Mouse (Mus musculus): ENCODE measurements at regions not wholly inside any gene's neighbourhood (a gene's known extent, or its start where the extent isn't known, plus 50 kb on each side); places are given as distances from the start of the nearest gene placed in this dataset.
"Not testable (repeated sequence)": the region's sequence is repeated elsewhere in the genome, so short reads cannot be mapped to it uniquely, and the experiment has no call there.

DNA sequence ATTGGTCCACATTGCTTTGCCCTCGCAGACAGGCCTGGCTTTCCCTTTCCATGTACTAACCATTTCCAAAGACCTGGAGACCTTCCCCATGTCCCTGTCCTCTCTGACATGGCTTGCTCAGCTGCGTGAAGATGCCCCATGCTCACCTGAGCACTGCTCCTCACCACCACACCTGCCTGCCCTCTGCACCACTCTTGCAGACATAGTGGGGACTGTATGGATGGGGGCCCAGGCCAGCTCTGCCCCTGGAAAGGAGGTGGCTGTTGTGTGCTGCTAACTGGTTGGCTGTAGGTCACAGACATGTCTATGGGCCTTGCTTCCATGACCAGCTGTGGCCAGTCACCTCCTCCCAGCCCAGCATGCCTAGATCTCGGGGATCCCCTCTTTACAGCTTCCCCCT is 108.7 kb downstream of the Bod1 start:
- H3K9ac ChIP-seq (replicated peaks), result no peak overlapping the region
- H3K4me2 ChIP-seq, result no peak overlapping the region
- WGBS, result 87% methylated on average over 3 of the region's 3 CpGs
- H3K36me3 ChIP-seq, result no peaks in the 10 kb centered on the region
- H3K27me3 ChIP-seq (replicated peaks), result no peaks in the 10 kb centered on the region
- no peak overlapping the region for H3K4me3 ChIP-seq (replicated peaks)
- no peaks in the 10 kb centered on the region for H3K4me1 ChIP-seq
- no peaks in the 10 kb centered on the region for H3K9me3 ChIP-seq (replicated peaks)
- H3K27ac ChIP-seq (replicated peaks), result no peak overlapping the region
- ATAC-seq (ENCODE audit: low FRiP score), result no peak

DNA sequence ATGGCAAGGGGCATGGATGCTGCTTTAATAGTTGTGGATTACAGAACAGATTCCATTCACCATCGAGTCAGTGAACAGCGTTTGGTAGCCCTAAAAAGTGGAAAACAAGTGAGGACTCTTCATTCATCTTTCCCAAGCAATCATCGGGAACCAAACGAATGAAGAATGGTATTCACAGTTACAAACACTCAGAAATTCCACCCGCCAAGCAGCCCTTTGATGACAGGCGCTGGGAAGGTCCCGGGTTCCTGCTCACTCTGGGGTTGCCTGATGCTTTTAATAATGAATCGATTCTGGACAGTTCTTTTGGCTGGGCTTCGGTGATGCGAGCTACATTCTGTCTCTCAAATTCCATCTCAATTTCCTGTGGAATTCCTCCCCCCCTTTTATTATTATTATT is 110.9 kb downstream of the Bod1 start:
- WGBS, result 91% methylated on average over 10 of the region's 10 CpGs
- Histone ChIP-seq H3K36me3 (no peaks in the 10 kb centered on the region), H3K4me2 (no peak overlapping the region), H3K27me3 (replicated peaks) (no peaks in the 10 kb centered on the region), H3K27ac (replicated peaks) (no peak overlapping the region), H3K4me3 (replicated peaks) (no peak overlapping the region), H3K9ac (replicated peaks) (no peak overlapping the region), H3K4me1 (no peaks in the 10 kb centered on the region), H3K9me3 (replicated peaks) (no peaks in the 10 kb centered on the region)
- ATAC-seq (ENCODE audit: low FRiP score), result no peak

GRCm38 (mm10) chr11:31555042-31555441 is 116.6 kb downstream of the Bod1 start:
- 84% methylated on average over 4 of the region's 4 CpGs for WGBS
- no peaks in the 10 kb centered on the region for H3K9me3 ChIP-seq (replicated peaks)
- no peak overlapping the region for H3K4me3 ChIP-seq (replicated peaks)
- no peaks in the 10 kb centered on the region for H3K27me3 ChIP-seq (replicated peaks)
- no peak overlapping the region for H3K9ac ChIP-seq (replicated peaks)
- no peak for ATAC-seq (ENCODE audit: low FRiP score)
- H3K4me2 ChIP-seq, result no peak overlapping the region
- H3K4me1 ChIP-seq, result no peaks in the 10 kb centered on the region
- H3K27ac ChIP-seq (replicated peaks), result no peak overlapping the region
- no peaks in the 10 kb centered on the region for H3K36me3 ChIP-seq

GRCm38 (mm10) chr11:31551614-31552271 is 119.9 kb downstream of the Bod1 start:
- H3K9me3 ChIP-seq (replicated peaks), result no peaks in the 10 kb centered on the region
- no peak overlapping the region for H3K9ac ChIP-seq (replicated peaks)
- H3K4me1 ChIP-seq, result no peaks in the 10 kb centered on the region
- no peaks in the 10 kb centered on the region for H3K27me3 ChIP-seq (replicated peaks)
- no peak overlapping the region for H3K27ac ChIP-seq (replicated peaks)
- WGBS, result 56% methylated on average over 10 of the region's 10 CpGs
- no peak overlapping the region for H3K4me2 ChIP-seq
- ATAC-seq (ENCODE audit: low FRiP score), result no peak
- no peaks in the 10 kb centered on the region for H3K36me3 ChIP-seq
- H3K4me3 ChIP-seq (replicated peaks), result no peak overlapping the region

DNA sequence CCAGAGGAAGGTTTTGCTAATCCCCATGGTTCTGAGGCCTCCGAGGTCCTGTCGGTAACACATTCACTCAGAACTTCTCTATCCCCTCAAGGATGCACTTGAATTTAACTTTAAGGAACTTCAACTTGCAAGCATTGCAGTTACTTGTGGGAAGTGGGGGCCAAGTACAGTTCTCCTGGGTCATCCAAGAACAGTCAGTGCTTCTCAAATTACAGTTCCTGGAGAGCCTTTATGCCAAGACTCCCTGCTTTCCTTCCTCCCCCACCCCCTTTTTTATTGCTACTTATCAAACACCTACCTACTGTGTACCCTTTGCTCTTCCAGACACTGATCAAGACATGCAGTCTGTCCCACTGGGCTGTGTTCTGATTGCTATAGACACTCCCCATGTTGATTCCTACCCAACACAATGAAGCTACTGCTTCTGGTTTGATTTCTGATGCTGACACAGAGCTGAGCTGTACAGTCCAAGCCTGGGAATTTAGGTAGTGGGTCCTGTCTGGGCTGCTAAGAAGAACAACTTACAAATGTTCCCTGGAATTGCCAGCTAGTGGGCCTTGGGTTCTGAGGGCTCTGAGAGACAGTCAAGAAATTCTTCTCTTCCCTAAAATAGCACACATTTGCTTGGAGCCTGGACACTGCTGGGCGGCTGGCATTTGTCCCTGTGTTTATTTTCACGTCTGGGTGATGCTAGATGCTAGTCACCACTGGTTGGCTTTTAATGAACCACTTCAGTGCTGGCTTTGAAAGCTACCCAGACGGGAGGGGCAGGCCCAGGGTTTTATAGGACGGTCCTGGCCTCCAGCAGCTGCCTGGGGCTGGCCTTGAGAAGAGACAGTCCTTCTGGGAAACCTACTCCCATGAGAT is 120.7 kb downstream of the Bod1 start:
- Histone ChIP-seq H3K9me3 (replicated peaks) (no peaks in the 10 kb centered on the region), H3K9ac (replicated peaks) (no peak overlapping the region), H3K4me1 (no peaks in the 10 kb centered on the region), H3K27me3 (replicated peaks) (no peaks in the 10 kb centered on the region), H3K27ac (replicated peaks) (no peak overlapping the region), H3K4me3 (replicated peaks) (no peak overlapping the region), H3K36me3 (no peaks in the 10 kb centered on the region), H3K4me2 (no peak overlapping the region)
- 60% methylated on average over 6 of the region's 6 CpGs for WGBS
- ATAC-seq (ENCODE audit: low FRiP score), result no peak

DNA sequence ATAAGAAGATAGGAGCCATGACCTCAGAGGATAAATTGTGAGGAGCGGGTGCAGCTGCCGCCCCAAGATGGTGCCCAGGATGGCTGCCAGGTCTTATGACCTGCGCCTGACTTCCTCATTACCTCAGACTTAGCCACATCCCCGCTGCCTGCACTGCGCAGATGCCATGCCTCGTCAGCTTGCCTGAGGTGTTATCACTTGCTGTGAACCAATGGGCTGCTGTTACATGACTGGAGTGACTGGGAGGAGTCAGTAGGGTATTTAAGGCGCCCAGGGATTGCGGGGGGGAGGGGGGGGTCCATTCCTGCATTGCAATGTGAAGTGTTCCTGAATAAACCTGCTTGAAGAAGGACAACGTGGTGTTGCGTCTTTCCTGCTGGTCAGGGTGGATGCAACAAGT is 126.2 kb downstream of the Bod1 start:
- not testable (repeated sequence) for H3K9ac ChIP-seq (replicated peaks); H3K4me1 ChIP-seq; H3K27me3 ChIP-seq (replicated peaks); H3K36me3 ChIP-seq; H3K4me3 ChIP-seq (replicated peaks); H3K4me2 ChIP-seq; H3K27ac ChIP-seq (replicated peaks); H3K9me3 ChIP-seq (replicated peaks); ATAC-seq (ENCODE audit: low FRiP score)
- 92% methylated on average over 10 of the region's 10 CpGs for WGBS

DNA sequence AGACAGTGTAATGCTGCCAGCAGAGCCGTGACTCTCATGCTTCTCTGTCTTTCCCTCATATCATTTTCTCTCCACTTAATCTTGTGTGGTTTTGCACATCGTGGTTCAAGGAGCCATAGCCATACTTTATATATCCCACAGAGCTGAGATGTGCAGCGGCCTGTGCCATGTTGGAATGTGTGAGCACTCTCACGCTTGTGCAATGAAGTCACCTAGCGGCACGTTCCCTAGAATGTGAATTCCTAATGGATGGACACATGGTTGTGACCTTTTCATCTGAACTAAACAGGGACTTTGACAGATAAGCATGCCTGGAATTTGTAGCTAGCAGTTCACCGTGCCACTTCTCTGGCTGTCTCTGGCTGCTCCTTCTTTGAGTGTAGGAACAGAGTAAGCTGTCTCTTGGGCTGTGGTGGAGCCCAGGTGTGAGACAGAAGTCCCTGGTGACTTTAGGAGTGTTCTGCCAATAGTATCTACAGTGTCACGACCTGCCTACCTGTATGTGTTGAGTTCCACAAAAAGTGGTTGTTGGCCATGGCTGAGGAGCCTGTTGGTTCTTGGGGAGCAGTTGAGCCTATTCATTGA is 129.0 kb downstream of the Bod1 start:
- no peak for ATAC-seq (ENCODE audit: low FRiP score)
- WGBS, result 89% methylated on average over 8 of the region's 8 CpGs
- Histone ChIP-seq H3K9me3 (replicated peaks) (no peaks in the 10 kb centered on the region), H3K4me1 (no peaks in the 10 kb centered on the region), H3K27ac (replicated peaks) (no peak overlapping the region), H3K4me3 (replicated peaks) (no peak overlapping the region), H3K4me2 (no peak overlapping the region), H3K36me3 (no peaks in the 10 kb centered on the region), H3K9ac (replicated peaks) (no peak overlapping the region), H3K27me3 (replicated peaks) (no peaks in the 10 kb centered on the region)

- no peaks in the 10 kb centered on the region for H3K27me3 ChIP-seq (replicated peaks)
- 95% methylated on average over 3 of the region's 3 CpGs for WGBS
- no peak overlapping the region for H3K27ac ChIP-seq (replicated peaks)
- H3K4me3 ChIP-seq (replicated peaks), result no peak overlapping the region
- no peak for ATAC-seq (ENCODE audit: low FRiP score)
- H3K9ac ChIP-seq (replicated peaks), result no peak overlapping the region
- no peaks in the 10 kb centered on the region for H3K36me3 ChIP-seq
- no peak overlapping the region for H3K4me2 ChIP-seq
- no peaks in the 10 kb centered on the region for H3K4me1 ChIP-seq
- no peaks in the 10 kb centered on the region for H3K9me3 ChIP-seq (replicated peaks)
Measured at GRCm38 (mm10) chr11:31541425-31541824, 130.3 kb downstream of the Bod1 start.

GRCm38 (mm10) chr11:31540816-31541215 is 130.9 kb downstream of the Bod1 start:
- H3K36me3 ChIP-seq, result no peaks in the 10 kb centered on the region
- no peak overlapping the region for H3K4me2 ChIP-seq
- H3K4me3 ChIP-seq (replicated peaks), result no peak overlapping the region
- no peak for ATAC-seq (ENCODE audit: low FRiP score)
- H3K27ac ChIP-seq (replicated peaks), result no peak overlapping the region
- H3K4me1 ChIP-seq, result no peaks in the 10 kb centered on the region
- H3K27me3 ChIP-seq (replicated peaks), result no peaks in the 10 kb centered on the region
- H3K9me3 ChIP-seq (replicated peaks), result no peaks in the 10 kb centered on the region
- no peak overlapping the region for H3K9ac ChIP-seq (replicated peaks)

- no peak for ATAC-seq (ENCODE audit: low FRiP score)
- H3K4me1 ChIP-seq, result no peaks in the 10 kb centered on the region
- H3K4me3 ChIP-seq (replicated peaks), result no peak overlapping the region
- 94% methylated on average over 2 of the region's 2 CpGs for WGBS
- no peaks in the 10 kb centered on the region for H3K27me3 ChIP-seq (replicated peaks)
- no peak overlapping the region for H3K27ac ChIP-seq (replicated peaks)
- H3K36me3 ChIP-seq, result no peaks in the 10 kb centered on the region
- no peaks in the 10 kb centered on the region for H3K9me3 ChIP-seq (replicated peaks)
- H3K9ac ChIP-seq (replicated peaks), result no peak overlapping the region
- no peak overlapping the region for H3K4me2 ChIP-seq
Measured at GRCm38 (mm10) chr11:31531416-31531815, 140.3 kb downstream of the Bod1 start.

- 91% methylated on average over 3 of the region's 3 CpGs for WGBS
- H3K4me1 ChIP-seq, result no peaks in the 10 kb centered on the region
- no peak overlapping the region for H3K4me2 ChIP-seq
- H3K9ac ChIP-seq (replicated peaks), result no peak overlapping the region
- H3K36me3 ChIP-seq, result no peaks in the 10 kb centered on the region
- no peaks in the 10 kb centered on the region for H3K9me3 ChIP-seq (replicated peaks)
- no peak overlapping the region for H3K27ac ChIP-seq (replicated peaks)
- H3K27me3 ChIP-seq (replicated peaks), result no peaks in the 10 kb centered on the region
- H3K4me3 ChIP-seq (replicated peaks), result no peak overlapping the region
- no peak for ATAC-seq (ENCODE audit: low FRiP score)
Measured at GRCm38 (mm10) chr11:31530851-31531250, 140.8 kb downstream of the Bod1 start.

DNA sequence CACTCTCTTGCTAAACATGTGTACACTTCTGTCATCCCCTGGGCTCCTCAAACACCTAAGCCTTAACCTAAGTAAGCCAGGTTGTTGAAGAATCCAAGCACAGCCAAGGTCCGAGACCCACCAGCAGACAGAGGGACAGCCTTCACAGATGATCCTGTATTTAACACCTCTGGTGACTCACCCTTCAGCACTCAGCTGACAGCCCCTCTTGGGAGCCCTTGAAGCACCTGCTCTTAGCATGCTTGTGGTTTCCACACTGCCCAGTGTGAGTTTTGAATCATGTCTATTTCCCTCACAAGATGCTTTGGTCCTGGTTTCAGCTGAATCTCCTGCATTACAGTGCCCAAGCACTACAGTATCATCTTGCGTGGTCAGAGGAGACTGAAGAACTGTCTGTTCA is 142.0 kb downstream of the Bod1 start:
- WGBS, result 93% methylated on average over 2 of the region's 2 CpGs
- ATAC-seq (ENCODE audit: low FRiP score), result no peak
- H3K4me1 ChIP-seq, result no peaks in the 10 kb centered on the region

More for the DNA sequence above, 142.0 kb downstream of the Bod1 start:
- no peaks in the 10 kb centered on the region for H3K36me3 ChIP-seq
- no peak overlapping the region for H3K4me2 ChIP-seq
- no peak overlapping the region for H3K9ac ChIP-seq (replicated peaks)
- H3K9me3 ChIP-seq (replicated peaks), result no peaks in the 10 kb centered on the region
- H3K27me3 ChIP-seq (replicated peaks), result no peaks in the 10 kb centered on the region
- no peak overlapping the region for H3K27ac ChIP-seq (replicated peaks)
- H3K4me3 ChIP-seq (replicated peaks), result no peak overlapping the region

Measured in neural tube, embryonic 15.5 days (tissue).